Mouse (Mus musculus) midbrain, embryonic 11.5 days (tissue): ENCODE measurements around the gene Ptprj. TPM values are rescaled to one million over a fixed set of nuclear protein-coding genes. Genes with fewer than 3 reads are reported as not detected.

ENCODE experiments used
- ATAC-seq: fragments of 200-750 bp; cut with Nextera tagmentation; 2 replicates; pipeline ENCODE4 v1.8.0; 2017; ENCODE audit warnings: moderate TSS enrichment, moderate library complexity; ENCODE audit not compliant: low FRiP score
- DNase-seq: peaks from one replicate; pipeline ENCODE4 v3.0.0; 2015; ENCODE audit warnings: low spot score; ENCODE audit errors: missing footprints
- H3K27ac ChIP-seq: fragments of 300-500 bp; sonication (generic); 2 replicates; pipeline ENCODE4 v1.5.1; 2014; ENCODE audit warnings: low read depth, low read length
- H3K27me3 ChIP-seq: fragments of 300-500 bp; sonication (generic); 2 replicates; pipeline ENCODE4 v1.6.1; 2014; ENCODE audit warnings: mild to moderate bottlenecking, low read length, moderate library complexity, mixed read lengths; ENCODE audit not compliant: control insufficient read depth, insufficient read depth
- H3K36me3 ChIP-seq: fragments of 300-500 bp; sonication (generic); 2 replicates; pipeline ENCODE4 v1.6.1; 2014; ENCODE audit warnings: mild to moderate bottlenecking, low read length, moderate library complexity, mixed read lengths; ENCODE audit not compliant: control insufficient read depth, insufficient read depth
- H3K4me1 ChIP-seq: fragments of 300-500 bp; sonication (generic); 2 replicates; pipeline ENCODE4 v1.6.1; 2014; ENCODE audit warnings: low read length; ENCODE audit not compliant: control insufficient read depth, insufficient read depth
- H3K4me2 ChIP-seq: fragments of 300-500 bp; sonication (generic); 2 replicates; pipeline ENCODE4 v1.6.1; 2014; ENCODE audit warnings: mild to moderate bottlenecking, moderate library complexity
- H3K4me3 ChIP-seq: fragments of 300-500 bp; sonication (generic); 2 replicates; pipeline ENCODE4 v1.5.1; 2014; ENCODE audit warnings: low read depth, low read length
- H3K9ac ChIP-seq: fragments of 300-500 bp; sonication (generic); 2 replicates; pipeline ENCODE4 v1.6.1; 2014; ENCODE audit warnings: low read length
- H3K9me3 ChIP-seq: fragments of 300-500 bp; sonication (generic); 2 replicates; pipeline ENCODE4 v1.6.1; 2016; ENCODE audit warnings: low read length; ENCODE audit not compliant: control insufficient read depth
- WGBS: fragments of 180-500 bp; shearing (Covaris S2); extraction: QIAGEN DNeasy Blood & Tissue Kit; methylation state at CpG from one replicate; pipeline ENCODE4 v1.1.7; 2014; 5-methylcytosine and 5-hydroxymethylcytosine counted together
- polyA plus RNA-seq: library from polyadenylated mRNA; unstranded; fragments of >200 nt; fragmentation: Nextera tagmentation; extraction: Ambion mirVana; gene quantifications from 2 replicates; pipeline ENCODE4 v1.2.1, GENCODE M21; 2014

Ptprj gene
- polyA plus RNA-seq, 1 experiment from 2014 or later, result 2.9 TPM

DNA sequence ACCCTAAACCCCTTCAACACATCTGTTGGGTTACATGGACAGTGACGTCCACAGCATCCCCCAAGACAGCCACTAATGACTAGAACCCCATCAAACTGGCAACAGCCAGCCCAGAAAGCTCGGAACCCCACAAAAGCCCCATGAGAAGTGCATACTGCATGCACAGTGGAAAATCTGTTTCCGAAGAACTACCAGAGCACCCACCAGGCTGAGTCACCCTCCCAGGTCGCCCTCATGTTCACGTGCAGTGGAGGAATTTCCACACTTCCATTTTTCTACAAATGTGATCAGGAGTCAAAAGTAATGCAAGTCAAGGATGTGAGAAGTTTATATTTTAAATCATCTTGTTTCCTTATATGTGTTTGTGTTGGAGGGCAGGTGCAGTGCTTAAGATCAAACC lies 52.3 kb downstream of the Ptprj start:
- ATAC-seq (no peak), DNase-seq (no peak)
- Histone ChIP-seq H3K4me1 (peaks cover 6% of the 10 kb centered on the region; the same call in 1 of the 2 replicates), H3K4me2 (no peak overlapping the region), H3K27me3 (no peaks in the 10 kb centered on the region), H3K9ac (no peak overlapping the region), H3K4me3 (no peak overlapping the region), H3K9me3 (no peaks in the 10 kb centered on the region), H3K27ac (no peak overlapping the region), H3K36me3 (no peaks in the 10 kb centered on the region)
- 91% methylated on average over 5 of the region's 5 CpGs for WGBS

DNA sequence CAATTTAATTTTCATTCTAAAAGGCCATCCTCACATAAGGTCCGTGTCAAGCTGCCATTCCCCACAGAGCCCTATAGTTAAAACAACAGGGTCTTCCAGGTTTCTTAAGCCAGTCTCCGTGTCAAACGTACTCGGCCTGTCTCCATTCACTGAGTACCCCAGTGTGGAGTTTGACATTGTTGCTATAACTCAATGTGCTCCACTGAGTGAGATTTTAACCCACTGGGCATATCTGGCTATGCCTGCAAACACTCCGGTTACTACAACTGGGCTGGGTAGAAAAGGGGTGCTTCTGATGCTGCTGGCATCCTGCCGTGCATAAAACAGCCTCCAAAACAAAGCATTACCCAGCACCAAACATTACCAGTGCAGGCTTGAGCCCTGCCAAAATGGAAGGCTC lies 53.5 kb downstream of the Ptprj start:
- WGBS, result 35% methylated on average over 6 of the region's 6 CpGs

DNA sequence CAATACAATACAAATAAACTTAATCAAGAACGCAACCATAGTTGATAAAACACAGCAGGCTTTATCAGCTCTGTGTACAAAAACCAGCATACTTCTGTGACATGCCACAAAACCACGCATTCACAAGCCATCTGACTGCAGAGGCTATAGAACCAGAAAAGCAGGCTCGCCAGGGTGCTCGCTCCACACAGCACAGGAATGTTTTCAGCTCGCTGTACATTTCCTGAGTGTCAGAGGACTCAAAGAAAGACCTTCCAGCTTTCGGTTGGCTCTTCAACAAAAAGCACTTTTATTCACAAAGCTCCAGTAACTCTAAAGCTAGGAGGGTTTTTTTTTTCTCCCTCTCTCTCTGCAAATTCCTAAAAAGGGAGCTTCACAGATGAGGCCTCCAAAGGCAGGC lies 53.9 kb downstream of the Ptprj start:
- H3K4me1 ChIP-seq, result peaks cover 6% of the 10 kb centered on the region; the same call in 1 of the 2 replicates
- no peak overlapping the region for H3K4me3 ChIP-seq
- 31% methylated on average over 6 of the region's 6 CpGs for WGBS
- H3K36me3 ChIP-seq, result no peaks in the 10 kb centered on the region
- H3K27me3 ChIP-seq, result no peaks in the 10 kb centered on the region
- no peak overlapping the region for H3K4me2 ChIP-seq
- no peak for DNase-seq
- ATAC-seq, result no peak
- H3K9me3 ChIP-seq, result no peaks in the 10 kb centered on the region
- peak overlapping the region; percentile 41; the same call in 1 of the 2 replicates for H3K27ac ChIP-seq
- H3K9ac ChIP-seq, result no peak overlapping the region

More for the DNA sequence above, 53.5 kb downstream of the Ptprj start:
- Histone ChIP-seq H3K9ac (no peak overlapping the region), H3K9me3 (no peaks in the 10 kb centered on the region), H3K27me3 (no peaks in the 10 kb centered on the region), H3K4me2 (no peak overlapping the region), H3K4me1 (peaks cover 6% of the 10 kb centered on the region; the same call in 1 of the 2 replicates), H3K36me3 (no peaks in the 10 kb centered on the region), H3K27ac (peak overlapping the region; percentile 41; the same call in 1 of the 2 replicates), H3K4me3 (no peak overlapping the region)
- peak; percentile 87 for DNase-seq
- ATAC-seq, result 0 out of 2 replicates have a peak, but pooled peaks have one; percentile 35

DNA sequence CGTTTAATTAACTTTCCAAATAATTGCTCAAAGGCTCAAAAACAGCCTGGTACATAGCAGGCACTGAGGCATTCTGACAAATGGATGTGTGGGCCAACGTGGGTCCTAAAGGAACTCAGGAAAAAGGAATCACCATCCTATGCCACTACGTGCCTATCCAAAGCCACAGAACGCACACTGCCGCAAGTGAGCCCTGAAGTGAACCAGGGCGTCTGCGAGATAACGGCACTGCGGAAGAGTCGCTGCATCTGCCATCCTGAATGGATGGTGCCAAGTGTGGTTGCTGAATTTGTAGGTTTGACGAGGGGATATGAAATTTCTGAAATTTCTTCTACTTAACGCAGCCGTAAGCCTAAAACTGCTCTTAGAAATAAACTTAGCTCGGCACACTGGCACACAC lies 54.6 kb downstream of the Ptprj start:
- Histone ChIP-seq H3K27me3 (no peaks in the 10 kb centered on the region), H3K9me3 (no peaks in the 10 kb centered on the region), H3K4me3 (no peak overlapping the region), H3K4me1 (peaks cover 6% of the 10 kb centered on the region; the same call in 1 of the 2 replicates), H3K4me2 (no peak overlapping the region), H3K9ac (no peak overlapping the region), H3K36me3 (no peaks in the 10 kb centered on the region), H3K27ac (no peak overlapping the region)
- WGBS, result 88% methylated on average over 14 of the region's 14 CpGs
- ATAC-seq (no peak), DNase-seq (no peak)

DNA sequence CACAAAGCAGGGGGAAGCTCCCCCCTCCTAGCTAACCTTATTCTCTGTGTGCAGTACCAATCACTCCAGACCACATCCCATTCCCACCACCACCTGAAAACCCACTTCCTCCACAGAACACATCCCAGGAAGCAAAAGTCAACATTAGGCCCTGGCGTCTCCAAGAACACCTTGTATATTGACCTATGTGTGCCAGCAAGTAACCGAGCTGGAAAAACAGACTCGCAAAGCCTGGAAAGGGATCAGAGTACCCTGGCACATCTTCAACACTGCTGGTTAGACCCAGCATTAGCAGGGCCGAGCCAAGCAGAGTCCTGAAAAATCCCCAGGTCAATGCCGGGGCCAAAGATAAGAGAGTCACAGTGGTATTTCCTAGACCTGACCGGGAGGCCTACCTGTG lies 58.0 kb downstream of the Ptprj start:
- DNase-seq (no peak), ATAC-seq (no peak)
- H3K9ac ChIP-seq, result no peak overlapping the region
- no peaks in the 10 kb centered on the region for H3K9me3 ChIP-seq
- no peaks in the 10 kb centered on the region for H3K36me3 ChIP-seq
- 88% methylated on average over 6 of the region's 6 CpGs for WGBS
- peaks cover 6% of the 10 kb centered on the region; the same call in 1 of the 2 replicates for H3K4me1 ChIP-seq
- no peak overlapping the region for H3K4me3 ChIP-seq
- H3K27me3 ChIP-seq, result no peaks in the 10 kb centered on the region
- no peak overlapping the region for H3K4me2 ChIP-seq
- no peak overlapping the region for H3K27ac ChIP-seq

DNA sequence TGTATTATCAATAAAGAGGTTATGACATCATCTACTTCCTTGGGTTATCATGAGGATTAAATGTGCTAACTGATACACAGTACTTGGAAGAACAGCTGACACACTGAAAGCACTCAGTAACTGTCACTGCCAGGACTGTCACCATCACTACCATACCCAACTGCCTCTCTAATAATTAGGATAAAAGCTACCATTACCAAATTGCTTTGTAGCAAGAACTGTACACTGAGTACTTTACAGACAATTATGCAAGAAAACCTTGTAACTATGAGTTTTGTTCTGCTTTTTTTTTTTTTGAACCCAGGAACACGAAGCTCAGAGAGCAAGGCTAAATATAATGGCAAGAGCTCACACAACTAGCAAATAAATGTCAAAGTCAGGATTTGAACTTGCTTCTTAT lies 58.5 kb downstream of the Ptprj start:
- Histone ChIP-seq H3K9ac (no peak overlapping the region), H3K27me3 (no peaks in the 10 kb centered on the region), H3K4me1 (peaks cover 5% of the 10 kb centered on the region; the same call in 1 of the 2 replicates), H3K27ac (no peak overlapping the region), H3K4me2 (no peak overlapping the region), H3K9me3 (no peaks in the 10 kb centered on the region), H3K36me3 (no peaks in the 10 kb centered on the region), H3K4me3 (no peak overlapping the region)
- 95% methylated on average over 1 of the region's 1 CpGs for WGBS
- no peak for ATAC-seq
- no peak for DNase-seq

DNA sequence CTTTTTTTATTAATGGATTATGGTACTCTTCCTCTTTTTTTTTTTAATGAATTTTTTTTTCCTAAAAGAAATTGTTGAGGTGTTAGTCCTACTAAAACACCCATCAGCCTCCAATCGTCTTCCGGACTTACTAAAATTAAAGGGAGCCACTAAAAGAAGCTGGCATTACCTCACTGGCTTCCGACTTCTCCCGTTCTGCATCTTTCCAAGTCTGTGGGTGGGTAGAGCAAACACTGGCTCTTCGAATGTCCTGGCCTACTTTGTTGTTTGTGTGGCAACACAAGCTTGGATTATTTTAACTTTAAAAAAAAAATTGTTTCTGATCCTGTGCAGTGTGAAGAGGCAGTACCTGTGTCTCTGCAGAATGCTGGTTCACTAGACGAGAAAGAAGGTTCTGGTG lies 62.2 kb downstream of the Ptprj start:
- Histone ChIP-seq H3K9ac (no peak overlapping the region), H3K4me3 (no peak overlapping the region), H3K27me3 (no peaks in the 10 kb centered on the region), H3K4me1 (no peaks in the 10 kb centered on the region), H3K9me3 (no peaks in the 10 kb centered on the region), H3K4me2 (no peak overlapping the region), H3K27ac (no peak overlapping the region), H3K36me3 (no peaks in the 10 kb centered on the region)
- WGBS, result 89% methylated on average over 6 of the region's 6 CpGs
- ATAC-seq (no peak), DNase-seq (no peak)

DNA sequence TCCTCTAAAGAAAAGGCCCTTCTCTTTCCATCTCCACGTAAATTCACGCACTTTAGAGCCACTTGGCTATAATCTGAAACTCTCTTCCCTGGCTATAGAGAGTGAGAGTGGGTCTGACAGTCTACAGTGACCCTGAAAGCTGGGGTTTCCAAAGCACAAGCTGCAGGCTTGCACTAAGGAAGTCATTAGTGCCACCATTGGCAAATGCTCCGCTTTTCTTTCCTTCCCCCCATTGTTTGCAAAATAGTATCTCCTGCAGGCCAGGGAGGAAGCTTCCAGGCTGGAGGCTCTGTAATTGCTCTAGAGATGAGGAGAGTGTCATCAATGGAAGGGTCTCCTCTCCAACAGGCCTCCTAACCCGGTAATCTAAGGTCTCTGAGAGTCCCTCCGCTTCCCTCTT lies 65.5 kb downstream of the Ptprj start:
- no peak overlapping the region for H3K4me3 ChIP-seq
- H3K4me2 ChIP-seq, result no peak overlapping the region
- no peaks in the 10 kb centered on the region for H3K27me3 ChIP-seq
- no peak for DNase-seq
- no peak overlapping the region for H3K9ac ChIP-seq
- H3K4me1 ChIP-seq, result no peaks in the 10 kb centered on the region
- ATAC-seq, result no peak
- whole genome bisulfite sequencing, result 80% methylated on average over 5 of the region's 5 CpGs
- H3K27ac ChIP-seq, result no peak overlapping the region
- no peaks in the 10 kb centered on the region for H3K9me3 ChIP-seq
- H3K36me3 ChIP-seq, result no peaks in the 10 kb centered on the region

DNA sequence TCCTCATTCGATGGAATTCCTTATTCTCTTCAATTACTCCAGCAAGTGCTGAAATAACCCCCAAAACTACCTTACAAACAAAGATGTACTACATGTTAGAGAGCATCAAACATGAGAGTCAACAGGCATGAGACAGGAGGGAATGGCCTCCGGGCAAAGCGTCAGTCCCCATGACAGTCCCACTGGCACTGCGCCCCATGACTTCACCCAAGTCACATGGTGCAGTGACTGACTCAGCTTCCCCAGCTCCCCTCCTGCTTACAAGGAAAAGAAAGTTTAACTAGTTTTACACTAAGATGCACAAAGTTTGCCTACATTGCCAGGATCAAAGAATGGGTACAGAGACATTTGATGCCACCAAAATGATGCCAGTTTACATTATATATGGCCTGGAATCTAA lies 71.2 kb downstream of the Ptprj start:
- no peak overlapping the region for H3K9ac ChIP-seq
- no peaks in the 10 kb centered on the region for H3K9me3 ChIP-seq
- H3K4me1 ChIP-seq, result peaks cover 8% of the 10 kb centered on the region
- no peaks in the 10 kb centered on the region for H3K27me3 ChIP-seq
- no peak for ATAC-seq
- no peak for DNase-seq
- no peak overlapping the region for H3K27ac ChIP-seq
- H3K4me3 ChIP-seq, result no peak overlapping the region
- H3K36me3 ChIP-seq, result no peaks in the 10 kb centered on the region
- whole genome bisulfite sequencing, result 93% methylated on average over 4 of the region's 4 CpGs
- H3K4me2 ChIP-seq, result no peak overlapping the region
